Mouse (Mus musculus) testis, adult 2 months (tissue): ENCODE data around the gene Rnf17. TPM values are rescaled to one million over a fixed set of nuclear protein-coding genes. Genes with fewer than 3 reads are reported as not detected.
A peak's percentile ranks its signal among the peaks of the same experiment; 100 is the strongest.

ENCODE experiments used
- H3K27ac ChIP-seq: fragments of 200-500 bp; 2 replicates; pipeline ENCODE4 v1.5.1; 2012; ENCODE audit warnings: low read depth, low read length; ENCODE audit not compliant: control insufficient read depth, insufficient read depth
- H3K27me3 ChIP-seq: fragments of 200-500 bp; 2 replicates; pipeline ENCODE4 v1.6.1; 2012; ENCODE audit warnings: mild to moderate bottlenecking, low read length, moderate library complexity; ENCODE audit not compliant: control insufficient read depth, insufficient read depth
- H3K36me3 ChIP-seq: fragments of 200-500 bp; 2 replicates; pipeline ENCODE4 v1.6.1; 2012; ENCODE audit warnings: mild to moderate bottlenecking, low read length; ENCODE audit not compliant: control insufficient read depth, insufficient read depth
- H3K4me1 ChIP-seq: fragments of 200-500 bp; 2 replicates; pipeline ENCODE4 v1.6.1; 2012; ENCODE audit warnings: low read length; ENCODE audit not compliant: control insufficient read depth, insufficient read depth
- H3K4me3 ChIP-seq: fragments of 200-500 bp; 2 replicates; pipeline ENCODE4 v1.5.1; 2012; ENCODE audit warnings: low read depth, mild to moderate bottlenecking, low read length, moderate library complexity, mixed read lengths; ENCODE audit not compliant: control insufficient read depth
- CTCF ChIP-seq: fragments of 200-500 bp; IDR thresholded peaks from 2 replicates; pipeline ENCODE4 v1.5.1; 2012; ENCODE audit warnings: low read depth, mild to moderate bottlenecking, inconsistent platforms, low read length, moderate library complexity; ENCODE audit not compliant: control insufficient read depth, insufficient read depth, insufficient replicate concordance
- POLR2A ChIP-seq: fragments of 200-500 bp; IDR thresholded peaks from 2 replicates; pipeline ENCODE4 v1.6.1; 2012; ENCODE audit warnings: low read depth, mild to moderate bottlenecking, inconsistent platforms, low read length, moderate library complexity; ENCODE audit not compliant: control insufficient read depth
- polyA plus RNA-seq: library from polyadenylated mRNA; depleted of rRNA; stranded (reverse); fragments of >200 nt; gene quantifications from 2 replicates; pipeline ENCODE4 v1.2.3, GENCODE M21; 2012; rRNA removed

Rnf17 gene
- polyA plus RNA-seq, result 39.2 and 51.0 TPM in 2 replicates

DNA sequence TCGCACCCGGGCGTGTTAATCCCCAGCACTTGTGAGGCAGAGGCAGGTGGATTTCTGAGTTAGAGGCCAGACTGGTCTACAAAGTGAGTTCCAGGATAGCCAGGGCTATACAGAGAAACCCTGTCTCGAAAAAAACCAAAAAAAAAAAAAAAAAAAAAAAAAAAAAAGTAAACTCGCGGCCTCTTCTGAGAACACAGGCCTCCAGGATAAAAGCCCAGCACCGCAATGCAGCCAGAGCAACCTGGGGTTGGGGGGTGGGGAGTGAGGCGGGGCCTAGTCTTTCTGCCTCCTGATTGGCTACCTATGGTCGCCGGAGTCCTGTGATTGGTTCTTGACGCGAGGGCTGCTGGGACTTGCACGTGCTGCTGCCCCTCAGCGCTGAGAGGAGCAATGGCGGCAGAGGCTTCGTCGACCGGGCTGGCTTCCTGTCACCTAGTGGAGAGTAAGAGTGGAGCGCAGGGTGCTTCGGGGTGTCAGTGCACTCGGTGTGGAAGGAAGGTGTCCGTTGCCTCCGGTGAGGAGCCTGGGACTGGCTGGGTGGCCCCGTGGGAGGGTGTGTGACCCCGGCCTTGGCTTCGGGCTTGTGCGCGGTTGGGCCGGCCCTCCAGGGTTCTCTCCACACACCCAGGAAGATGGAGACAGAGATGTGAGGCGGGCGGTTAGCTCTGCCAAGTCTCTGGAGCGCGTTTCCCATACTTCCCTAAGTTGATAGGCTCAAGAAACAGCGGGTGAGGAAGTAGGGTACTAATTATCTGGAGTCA, at the start of gene Rnf17:
Rnf17 (plus strand) TSS at position 271 of the 761 bp plus-strand sequence.
- Histone ChIP-seq H3K4me1 (no peaks in the 10 kb centered on the region), H3K4me3 (peak within 1 kb of the TSS; percentile 100), H3K27me3 (no peaks in the 10 kb centered on the region), H3K36me3 (no peaks in the 10 kb centered on the region), H3K27ac (peak within 1 kb of the TSS; percentile 98)
- peak; percentile 3; the same call in 1 of the 2 replicates for TF ChIP-seq CTCF
- peak; percentile 99 for TF ChIP-seq POLR2A

GRCm38 (mm10) chr14:56354803-56355202, 47.6 kb upstream of the Rnf17 start:
- H3K27ac ChIP-seq, result no peak overlapping the region
- H3K36me3 ChIP-seq, result no peaks in the 10 kb centered on the region
- H3K4me3 ChIP-seq, result no peak overlapping the region
- no peaks in the 10 kb centered on the region for H3K27me3 ChIP-seq
- TF ChIP-seq POLR2A (no peak), CTCF (no peak)
- H3K4me1 ChIP-seq, result peaks cover 3% of the 10 kb centered on the region; the same call in 1 of the 2 replicates

DNA sequence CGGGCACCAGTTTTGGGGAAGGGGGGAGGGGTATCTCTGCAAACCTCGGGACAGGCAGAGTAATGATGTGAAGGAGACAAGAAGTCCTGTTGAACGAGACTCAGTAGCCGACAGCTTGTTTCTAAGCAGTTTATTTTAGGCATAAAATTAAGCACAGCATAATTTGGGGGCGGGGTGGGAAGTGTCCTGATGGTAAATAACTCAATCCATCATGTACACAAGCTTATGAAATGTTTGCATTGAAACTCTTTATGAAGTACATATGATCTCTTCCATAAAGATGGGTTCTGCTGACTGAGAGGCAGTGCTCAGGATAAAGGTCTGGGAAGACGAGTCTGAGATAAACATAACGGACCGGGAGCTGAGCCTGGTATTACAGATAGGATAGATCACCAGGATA, 47.0 kb upstream of the Rnf17 start:
- H3K36me3 ChIP-seq, result no peaks in the 10 kb centered on the region
- peaks cover 3% of the 10 kb centered on the region; the same call in 1 of the 2 replicates for H3K4me1 ChIP-seq
- no peak overlapping the region for H3K4me3 ChIP-seq
- TF ChIP-seq CTCF (no peak), POLR2A (no peak)
- no peak overlapping the region for H3K27ac ChIP-seq
- H3K27me3 ChIP-seq, result no peaks in the 10 kb centered on the region

- Histone ChIP-seq H3K27me3 (no peaks in the 10 kb centered on the region), H3K36me3 (no peaks in the 10 kb centered on the region), H3K4me1 (peaks cover 3% of the 10 kb centered on the region; the same call in 1 of the 2 replicates), H3K27ac (no peak overlapping the region), H3K4me3 (no peak overlapping the region)
- TF ChIP-seq CTCF, result no peak
- TF ChIP-seq POLR2A, result no peak
These were observed 46.2 kb upstream of the Rnf17 start for GRCm38 (mm10) chr14:56356196-56356595.

GRCm38 (mm10) chr14:56358422-56358821, 44.0 kb upstream of the Rnf17 start:
- Histone ChIP-seq H3K4me3 (no peak overlapping the region), H3K27ac (no peak overlapping the region), H3K4me1 (no peaks in the 10 kb centered on the region), H3K36me3 (no peaks in the 10 kb centered on the region), H3K27me3 (no peaks in the 10 kb centered on the region)
- TF ChIP-seq CTCF, result no peak
- no peak for TF ChIP-seq POLR2A

DNA sequence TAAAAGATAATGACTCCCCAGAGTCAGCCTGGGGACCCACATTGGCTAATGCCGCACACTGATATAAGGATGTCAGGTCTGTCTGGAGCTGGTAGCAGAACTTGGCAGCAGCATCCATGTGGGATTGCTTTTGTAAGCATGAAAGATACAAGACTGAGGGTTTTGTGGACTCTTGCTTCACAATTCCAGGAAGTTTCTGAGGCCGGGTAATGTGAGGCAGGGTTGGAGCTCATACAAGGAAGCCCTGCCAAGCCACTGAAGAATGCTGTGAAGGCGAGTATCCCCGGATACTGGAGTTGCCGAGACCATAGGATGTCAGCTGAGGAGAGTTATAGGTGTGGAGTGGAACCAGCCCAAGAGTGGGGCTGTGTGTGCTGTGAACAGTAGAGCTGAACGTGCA, 43.2 kb upstream of the Rnf17 start:
- Histone ChIP-seq H3K36me3 (no peaks in the 10 kb centered on the region), H3K4me3 (no peak overlapping the region), H3K4me1 (no peaks in the 10 kb centered on the region), H3K27ac (no peak overlapping the region), H3K27me3 (no peaks in the 10 kb centered on the region)
- TF ChIP-seq CTCF (no peak), POLR2A (no peak)

DNA sequence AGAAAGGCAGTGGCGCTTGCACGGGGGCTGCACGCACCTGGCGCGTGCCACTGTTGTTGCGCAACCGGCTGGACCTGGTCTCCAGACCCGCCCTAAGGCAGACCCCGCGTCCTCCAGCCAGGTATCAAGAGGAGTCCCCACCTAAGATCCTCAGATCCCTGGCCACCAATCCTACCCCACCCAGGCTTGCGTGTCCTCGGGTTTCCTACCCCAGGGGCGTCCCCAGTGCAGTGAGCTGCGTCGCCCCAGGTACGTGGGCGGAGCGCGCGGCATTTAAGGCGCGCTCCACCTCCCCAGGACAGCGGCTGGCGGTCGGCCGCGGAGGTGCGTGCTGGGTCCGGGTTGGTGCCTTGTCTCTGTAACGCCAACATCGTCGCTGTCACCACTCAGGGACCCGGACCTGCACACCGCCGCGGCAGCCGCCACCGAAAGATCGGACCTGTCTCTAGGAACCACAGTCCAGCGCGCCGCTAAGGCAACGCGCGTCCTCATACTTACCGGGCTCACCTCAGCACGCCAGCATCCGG, 37.6 kb upstream of the Rnf17 start, which contains the start of gene Atp12a:
Atp12a (plus strand) TSS at position 358 of the 527 bp plus-strand sequence.
- no peaks in the 10 kb centered on the region for H3K36me3 ChIP-seq
- H3K27ac ChIP-seq, result no peak within 1 kb of the TSS
- no peaks in the 10 kb centered on the region; the same call in 1 of the 2 replicates for H3K27me3 ChIP-seq
- H3K4me1 ChIP-seq, result peaks cover 10% of the 10 kb centered on the region
- TF ChIP-seq POLR2A (no peak), CTCF (no peak)
- H3K4me3 ChIP-seq, result peak within 1 kb of the TSS; percentile 78

- no peak for TF ChIP-seq POLR2A
- TF ChIP-seq CTCF, result no peak
- peaks cover 10% of the 10 kb centered on the region for H3K4me1 ChIP-seq
- peak overlapping the region; percentile 78 for H3K4me3 ChIP-seq
- no peaks in the 10 kb centered on the region; the same call in 1 of the 2 replicates for H3K27me3 ChIP-seq
- no peak overlapping the region for H3K27ac ChIP-seq
- no peaks in the 10 kb centered on the region for H3K36me3 ChIP-seq
These were observed 37.1 kb upstream of the Rnf17 start for GRCm38 (mm10) chr14:56365292-56365691.
